Mouse (Mus musculus) natural killer cell, adult 2 months (primary cell): ENCODE results near the gene Tbx5.
"Not testable (repeated sequence)": the region's sequence is repeated elsewhere in the genome, so short reads cannot be mapped to it uniquely, and the experiment has no call there.

ENCODE experiments used
- DNase-seq, 2 experiments: peaks; one replicate each; pipeline ENCODE4 v3.0.0; 2022; ENCODE audit warnings: low spot score in 2 of 2

Gene Tbx5

DNA sequence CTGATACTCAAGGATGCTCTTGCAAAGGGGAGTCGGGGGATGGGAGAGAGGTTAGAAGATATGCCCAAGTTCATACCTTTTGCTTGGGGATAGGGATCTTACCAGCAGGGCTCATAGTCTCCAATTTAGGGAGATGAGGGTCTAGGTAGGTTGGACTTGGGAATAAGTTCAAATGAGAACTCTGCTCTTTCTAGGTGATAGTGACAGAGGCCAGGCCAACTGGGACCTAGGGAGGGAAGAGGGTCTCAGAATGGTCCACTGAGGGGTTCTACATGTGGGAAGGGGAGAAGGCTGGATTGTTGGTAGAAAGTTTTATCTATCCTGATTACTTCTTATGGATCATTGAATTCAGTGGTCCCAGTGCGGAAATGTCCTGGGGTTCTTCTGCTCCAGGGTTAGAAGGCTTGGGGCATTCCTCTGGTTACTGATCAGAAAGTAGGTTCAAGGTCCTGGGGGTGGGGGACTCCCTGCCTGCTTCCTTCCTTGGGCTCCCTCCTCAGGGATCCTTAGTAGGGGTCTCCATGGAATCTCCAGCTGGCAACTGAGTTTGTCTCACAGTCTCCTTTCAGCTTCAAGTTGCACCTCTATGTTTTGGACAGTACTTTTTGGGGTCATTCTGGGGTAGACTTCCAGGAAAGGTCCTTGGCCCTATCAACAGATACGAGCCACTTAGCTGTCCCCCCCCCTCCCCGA is 10.4 kb downstream of the Tbx5 start:
- DNase-seq = no peak

GRCm38 (mm10) chr5:119843394-119843777 is 10.9 kb downstream of the Tbx5 start:
- DNase-seq = no peak

- DNase-seq = no peak
These were observed 11.9 kb downstream of the Tbx5 start for GRCm38 (mm10) chr5:119844366-119844765.

DNA sequence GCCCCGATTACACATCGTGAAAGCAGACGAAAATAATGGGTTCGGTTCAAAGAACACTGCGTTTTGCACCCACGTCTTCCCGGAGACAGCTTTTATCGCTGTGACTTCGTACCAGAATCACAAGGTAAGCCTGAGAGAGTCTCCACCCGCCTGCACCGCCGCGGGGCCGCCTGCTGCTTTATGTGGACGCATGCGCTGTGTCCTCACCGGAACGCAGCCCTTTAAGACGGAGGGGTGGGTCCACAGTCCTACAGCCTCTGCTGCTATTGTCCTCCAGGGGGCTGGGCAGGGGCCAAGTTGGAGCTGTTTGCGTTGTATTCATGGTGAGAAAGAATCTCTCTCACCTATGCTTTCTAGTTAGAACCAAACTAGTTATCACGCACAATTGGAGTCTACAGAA is 12.5 kb downstream of the Tbx5 start:
- DNase-seq = no peak

DNA sequence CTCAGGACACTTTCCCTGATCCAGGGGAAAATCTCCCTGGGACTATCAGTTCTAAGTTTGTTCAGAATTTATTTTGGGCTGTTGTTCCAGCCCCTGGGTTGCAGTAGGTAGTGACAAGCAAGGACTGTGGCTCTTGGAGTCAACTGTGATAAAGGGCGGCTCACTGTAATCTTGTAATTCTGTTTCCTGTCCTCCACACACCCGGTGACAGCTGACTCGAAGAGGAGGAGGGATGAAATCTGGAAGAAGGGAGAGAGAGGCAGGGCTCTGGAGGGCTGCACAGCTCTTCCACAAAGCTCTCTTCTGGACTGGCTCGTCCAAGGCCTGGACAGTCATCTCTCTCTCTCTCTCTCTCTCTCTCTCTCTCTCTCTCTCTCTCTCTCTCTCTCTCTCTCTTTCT is 24.6 kb downstream of the Tbx5 start:
- DNase-seq = no peak

DNA sequence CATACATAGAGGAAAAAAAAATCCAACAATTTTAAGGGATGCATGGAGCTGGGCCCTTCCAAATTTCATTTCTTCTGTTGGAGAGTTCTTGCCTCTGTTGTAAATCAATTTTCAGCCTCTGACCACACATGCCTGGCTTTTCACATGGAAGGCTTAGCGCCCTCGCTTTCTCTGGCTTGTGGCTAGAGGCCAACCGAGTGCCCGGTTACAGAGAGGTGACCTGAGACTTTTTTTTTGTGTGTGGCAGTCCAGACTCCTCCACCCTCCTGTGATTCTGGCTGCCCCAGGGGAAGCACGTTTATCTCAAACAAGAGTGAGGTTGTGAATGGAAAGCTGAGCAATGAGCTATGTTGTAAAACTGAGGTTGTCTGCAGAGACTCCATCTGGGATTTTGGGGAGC is 28.8 kb downstream of the Tbx5 start:
- DNase-seq = no peak

- no peak for DNase-seq
These were observed 30.0 kb downstream of the Tbx5 start for GRCm38 (mm10) chr5:119862431-119862830.

GRCm38 (mm10) chr5:119866277-119867235 is 34.1 kb downstream of the Tbx5 start:
- DNase-seq = no peak

DNA sequence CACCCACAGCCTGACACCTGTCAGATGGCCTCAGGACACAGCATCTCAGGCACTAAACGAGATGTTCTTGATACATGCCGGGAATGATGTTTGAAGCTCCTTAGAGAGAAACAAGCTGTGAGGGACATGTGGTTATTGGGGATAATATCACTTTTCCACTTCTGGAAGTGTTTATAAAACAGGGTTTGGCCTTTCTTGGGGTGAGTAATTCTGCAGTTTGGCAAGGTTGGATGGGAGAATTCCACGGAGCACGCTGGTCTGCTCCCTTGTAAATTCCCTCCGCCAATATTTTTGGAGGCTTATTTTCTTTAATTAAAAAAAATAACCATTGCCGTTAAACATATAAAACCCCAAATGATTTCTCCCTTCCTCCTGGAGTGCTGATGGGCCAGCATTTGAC is 35.5 kb downstream of the Tbx5 start:
- DNase-seq = no peak

DNA sequence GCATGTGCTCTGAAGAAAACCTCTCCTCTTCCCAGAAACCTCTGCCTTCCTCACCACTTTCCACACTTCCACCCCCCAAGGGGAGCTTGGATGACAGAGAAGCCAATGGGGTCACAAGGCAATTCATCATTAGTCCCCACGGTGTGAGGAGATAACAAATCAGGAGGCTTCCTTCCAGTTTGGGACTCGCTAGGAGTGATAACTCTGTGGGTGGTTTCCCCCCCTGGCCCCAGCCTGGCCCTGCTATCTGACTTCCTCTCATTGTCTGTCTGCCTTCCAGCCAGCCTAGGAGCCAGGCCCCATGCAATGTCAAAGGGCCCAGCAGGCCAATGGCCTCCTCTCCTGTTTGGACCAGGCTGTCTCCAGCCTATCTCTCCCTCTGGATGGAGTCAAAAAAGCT is 43.0 kb downstream of the Tbx5 start:
- DNase-seq = no peak

DNA sequence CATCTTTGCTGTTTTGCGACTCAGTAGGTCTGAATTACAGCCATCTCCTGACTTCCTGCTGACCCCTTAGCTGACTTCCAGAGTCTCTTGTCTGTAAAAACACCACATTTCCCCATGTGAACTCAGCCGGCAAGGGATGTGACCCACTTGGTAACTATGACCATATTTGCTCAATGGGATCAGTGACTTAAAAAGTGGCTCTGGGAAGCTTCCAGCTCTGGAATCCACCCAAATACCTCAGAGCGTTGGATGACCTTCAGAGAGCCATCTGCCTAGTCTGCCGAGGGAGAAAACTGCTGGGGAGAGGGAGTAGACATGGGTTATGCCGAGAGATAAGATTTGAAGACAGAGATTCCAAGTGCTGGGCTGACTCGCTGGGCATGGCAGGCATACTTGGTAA is 44.7 kb downstream of the Tbx5 start:
- DNase-seq = no peak

DNA sequence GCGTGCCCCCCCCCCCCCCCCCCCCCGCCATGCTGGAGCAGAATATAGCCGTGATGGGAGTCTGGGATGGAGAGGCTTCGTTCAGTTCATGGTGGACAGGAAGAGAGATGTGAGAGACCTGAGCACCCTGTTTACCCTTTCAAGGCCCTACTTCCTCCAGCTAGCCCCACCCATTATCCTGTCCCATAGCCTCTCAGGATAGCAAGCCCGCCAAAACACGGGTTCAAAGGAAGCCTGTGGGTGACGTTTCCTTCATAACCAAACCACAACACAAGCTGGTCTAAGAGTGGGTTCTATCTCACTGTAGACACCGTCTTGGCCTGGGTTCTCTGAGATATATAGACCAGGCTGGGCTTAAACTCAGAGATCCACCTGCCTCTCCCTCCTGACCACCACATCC is 53.1 kb downstream of the Tbx5 start:
- no peak for DNase-seq

DNA sequence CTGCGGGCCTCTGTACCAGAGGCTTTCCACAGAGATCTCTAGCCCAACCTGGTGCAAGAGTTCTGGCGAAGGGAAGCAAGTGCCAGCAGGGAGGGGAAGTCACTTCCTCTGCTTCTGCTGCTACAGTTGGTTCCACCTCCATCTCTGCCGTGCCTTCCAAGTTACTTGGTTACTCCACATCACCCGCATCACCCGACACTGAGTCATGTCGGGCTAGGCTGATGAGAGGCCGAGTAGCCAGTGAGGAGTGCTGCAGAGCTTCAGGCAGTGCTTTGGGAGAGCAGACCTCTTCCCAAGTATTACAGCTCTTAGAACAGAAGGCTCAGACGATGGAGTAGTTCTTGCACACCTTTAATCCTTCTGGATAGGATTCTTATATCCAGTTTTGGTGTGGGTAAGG is 54.9 kb downstream of the Tbx5 start:
- DNase-seq = no peak

DNA sequence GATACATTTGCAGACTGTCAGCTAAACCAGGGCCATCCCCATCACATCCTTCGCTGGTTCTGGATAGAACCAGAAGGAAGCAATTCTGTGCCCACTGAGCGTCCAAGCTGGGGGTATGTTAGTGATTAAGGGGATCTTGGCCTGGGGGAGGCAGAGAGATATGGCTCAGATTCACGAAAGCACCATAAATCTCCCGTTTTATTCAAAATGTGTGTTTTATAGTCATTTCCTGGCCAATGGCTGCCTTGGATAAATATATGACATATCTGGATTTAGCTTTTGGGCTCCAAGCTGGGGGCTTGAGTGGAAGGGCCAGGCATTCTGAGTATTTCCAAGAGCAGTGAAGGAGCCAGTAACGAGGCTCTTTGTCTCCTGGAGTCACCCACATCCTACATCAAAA is 59.5 kb downstream of the Tbx5 start:
- DNase-seq = no peak

GRCm38 (mm10) chr5:119893060-119893459 is 60.6 kb downstream of the Tbx5 start:
- no peak for DNase-seq

GRCm38 (mm10) chr5:119896605-119897004 is 64.1 kb downstream of the Tbx5 start:
- no peak for DNase-seq

DNA sequence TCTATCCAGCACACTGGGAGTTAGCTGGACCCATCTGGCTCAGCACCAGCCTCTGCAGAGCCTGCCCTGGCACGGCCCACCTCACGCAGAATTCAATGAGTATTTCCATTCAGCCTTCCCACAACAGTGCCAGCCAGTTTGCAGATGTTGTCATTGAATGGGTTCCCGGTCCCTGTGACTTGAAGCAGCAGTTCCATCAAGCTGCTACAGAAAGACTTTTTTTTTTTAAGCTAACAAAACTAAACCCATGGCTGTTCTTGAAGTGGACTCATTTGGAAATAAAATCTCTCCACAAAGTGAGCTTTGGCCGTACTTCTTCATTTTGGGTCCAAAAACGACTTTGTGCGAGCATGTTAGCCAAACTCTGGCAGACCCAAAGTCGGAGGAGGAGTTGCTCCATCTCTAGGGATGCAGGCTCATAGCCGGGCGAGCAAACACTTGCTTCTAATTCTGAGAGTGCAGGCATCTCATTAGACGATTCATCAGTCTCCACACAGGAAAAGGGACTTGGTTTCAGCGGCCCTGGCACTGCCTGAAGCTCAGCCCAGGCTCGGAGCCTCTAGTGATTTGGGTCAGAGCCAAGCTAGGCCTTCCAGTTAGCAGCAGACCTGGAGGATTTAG is 84.2 kb downstream of the Tbx5 start:
- no peak for DNase-seq

- DNase-seq = not testable (repeated sequence)
These were observed 85.9 kb downstream of the Tbx5 start for GRCm38 (mm10) chr5:119918381-119918780.

DNA sequence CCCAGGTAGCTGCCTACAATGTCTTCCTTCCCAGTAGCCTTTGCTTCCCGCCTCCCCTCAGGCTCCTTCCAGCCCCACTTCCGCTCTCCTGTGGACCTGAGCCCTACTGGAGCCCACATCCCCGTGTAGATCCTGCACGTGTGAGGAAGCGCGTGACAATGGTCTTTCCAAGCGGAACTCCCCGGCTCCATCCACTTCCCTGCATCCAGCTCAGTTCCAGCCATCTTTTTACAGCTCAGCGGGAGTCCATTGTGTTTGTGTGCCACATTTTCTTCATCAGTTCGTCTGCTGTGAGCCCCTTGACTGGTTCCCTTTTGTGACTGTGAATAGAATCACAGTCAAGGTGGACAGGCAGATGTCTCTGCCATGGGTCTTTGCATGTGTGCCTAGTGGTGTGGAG is 88.5 kb downstream of the Tbx5 start:
- DNase-seq = no peak

GRCm38 (mm10) chr5:119922229-119922628 is 89.8 kb downstream of the Tbx5 start:
- no peak for DNase-seq
